Mouse (Mus musculus) layer of hippocampus, adult 6 months (tissue): ENCODE measurements around the gene Brix1. TPM values are rescaled to one million over a fixed set of nuclear protein-coding genes. Genes with fewer than 3 reads are reported as not detected.

ENCODE experiments used
- long read RNA-seq, 2 experiments: library from polyadenylated mRNA; unstranded; transcript quantifications; one replicate each; pipeline ENCODE4 v2.0.0; 2019 to 2020
- polyA plus RNA-seq: library from polyadenylated mRNA; unstranded; fragments of <200 nt; fragmentation: Nextera tagmentation; gene quantifications from 2 replicates; pipeline ENCODE4 v1.2.3, GENCODE M21; 2021

The Brix1 gene
- polyA plus RNA-seq = 23.5 and 24.0 TPM in 2 replicates
- long read RNA-seq, experiment 1, transcript Brix1-201 (10 exons, 2,664 nt) = major isoform, 53 of 60 reads
- long read RNA-seq, experiment 1, partial matches to known transcripts = 5 of 60 reads
- long read RNA-seq, experiment 1, other reads (novel, unspliced or antisense) = 2 of 60 reads
- long read RNA-seq, experiment 2, transcript Brix1-201 (10 exons, 2,664 nt) = major isoform, 93 of 96 reads
- long read RNA-seq, experiment 2, partial matches to known transcripts = 0 of 96 reads
- long read RNA-seq, experiment 2, other reads (novel, unspliced or antisense) = 3 of 96 reads

GRCm38 (mm10) chr15:10485484-10486364 is at the start of gene Brix1, which contains the start of gene Rad1:
Gene Brix1 (minus strand): TSS chr15:10485947.
Gene Rad1 (plus strand): TSS chr15:10486018.

GRCm38 (mm10) chr15:10470151-10470831 is 15.5 kb downstream of the Brix1 start, which contains the start of gene Dnajc21:
Gene Dnajc21 (minus strand): TSS chr15:10470516.

Other genes starting within 250 kb of the Brix1 start
- gene Gm21973, start 160.6 kb downstream of the Brix1 start, polyA plus RNA-seq = not detected in 2 replicates
- gene Agxt2, start 127.4 kb downstream of the Brix1 start, polyA plus RNA-seq = not detected in 2 replicates
- gene Dnajc21, start 15.4 kb downstream of the Brix1 start, polyA plus RNA-seq = 4.3 and 4.5 TPM in 2 replicates
- 9.9 and 10.0 TPM in 2 replicates for gene Rad1, start 71 bp upstream of the Brix1 start, polyA plus RNA-seq
- gene Ttc23l, start 72.7 kb upstream of the Brix1 start, polyA plus RNA-seq = not detected in 2 replicates
- gene Rai14, start 228.7 kb upstream of the Brix1 start, polyA plus RNA-seq = 0.89 and 1.1 TPM in 2 replicates